Mouse (Mus musculus) CH12.LX (cell line): Measurements from ENCODE around the gene Macrod1. TPM values are rescaled to one million over a fixed set of nuclear protein-coding genes. Genes with fewer than 3 reads are reported as not detected.

ENCODE experiments used
- DNase-seq: peaks from one replicate; pipeline ENCODE4 v3.0.0-alpha.2; 2013; ENCODE audit errors: extremely low read depth
- H3K27ac ChIP-seq: 2 replicates; pipeline ENCODE4 v1.5.1; 2012; ENCODE audit warnings: low read depth, mild to moderate bottlenecking, control low read depth, moderate library complexity; ENCODE audit not compliant: insufficient read depth
- H3K27me3 ChIP-seq: replicated peaks from 2 replicates; pipeline ENCODE3; 2012; ENCODE audit warnings: inconsistent platforms
- H3K36me3 ChIP-seq, 2 experiments: replicated peaks in 1 of 2; 2 replicates each; pipeline versions ENCODE3 to v1.6.1; 2012; ENCODE audit warnings: inconsistent platforms in 1 of 2, low read length in 1 of 2, mild to moderate bottlenecking in 1 of 2, mixed read lengths in 1 of 2, moderate library complexity in 1 of 2; ENCODE audit not compliant: control insufficient read depth in 1 of 2, insufficient read depth in 1 of 2
- H3K4me1 ChIP-seq, 2 experiments: 2 replicates each; pipeline ENCODE4 v1.6.1; 2012; ENCODE audit warnings: inconsistent platforms in 1 of 2, moderate library complexity in 1 of 2; ENCODE audit not compliant: insufficient read depth in 2 of 2, control insufficient read depth in 1 of 2
- H3K4me2 ChIP-seq: 2 replicates; pipeline ENCODE4 v1.6.1; 2012; ENCODE audit warnings: low read depth, mild to moderate bottlenecking, control low read depth; ENCODE audit not compliant: poor library complexity, insufficient read depth, severe bottlenecking
- H3K4me3 ChIP-seq, 3 experiments: fragments of 150-350 bp in 1 of 3; sonication (generic) in 1 of 3; replicated peaks in 1 of 3; 2 replicates each; pipeline versions ENCODE3 to v1.5.1; 2011 to 2012; ENCODE audit warnings: low read depth in 2 of 3, low read length in 2 of 3, mild to moderate bottlenecking in 2 of 3, moderate library complexity in 2 of 3, control low read depth in 1 of 3, improper control_type of control experiment in 1 of 3, inconsistent platforms in 1 of 3, mixed read lengths in 1 of 3; ENCODE audit not compliant: poor library complexity in 1 of 3
- H3K79me2 ChIP-seq: replicated peaks from 2 replicates; pipeline ENCODE4 v1.6.1; 2012; ENCODE audit warnings: mild to moderate bottlenecking, moderate library complexity; ENCODE audit not compliant: control insufficient read depth, poor library complexity, insufficient read depth, severe bottlenecking; ENCODE audit errors: extremely low read depth
- H3K9ac ChIP-seq: 2 replicates; pipeline ENCODE4 v1.6.1; 2012; ENCODE audit warnings: low read depth, mild to moderate bottlenecking, control low read depth, moderate library complexity; ENCODE audit not compliant: insufficient read depth
- H3K9me3 ChIP-seq: replicated peaks from 2 replicates; pipeline ENCODE3; 2012; ENCODE audit warnings: low read length, inconsistent platforms, mixed read lengths
- BHLHE40 ChIP-seq: IDR thresholded peaks from 2 replicates; pipeline ENCODE4 v1.6.1; 2011; ENCODE audit warnings: mild to moderate bottlenecking, low read depth, low read length, improper control_type of control experiment
- CTCF ChIP-seq, 2 experiments: IDR thresholded peaks in 1 of 2; conservative IDR thresholded peaks in 1 of 2; 2 replicates each; pipeline ENCODE4 v1.5.1; 2011 to 2012; ENCODE audit warnings: low read depth in 2 of 2, low read length in 2 of 2, improper control_type of control experiment in 1 of 2, inconsistent platforms in 1 of 2, mild to moderate bottlenecking in 1 of 2, moderate library complexity in 1 of 2
- ELF1 ChIP-seq: IDR thresholded peaks from 2 replicates; pipeline ENCODE4 v1.6.1; 2014; ENCODE audit warnings: low read depth, mild to moderate bottlenecking, inconsistent platforms, low read length, improper control_type of control experiment
- EP300 ChIP-seq: IDR thresholded peaks from 2 replicates; pipeline ENCODE4 v1.6.1; 2011; ENCODE audit warnings: low read length, improper control_type of control experiment
- GABPA ChIP-seq: IDR thresholded peaks from 2 replicates; pipeline ENCODE4 v1.6.1; 2012; ENCODE audit warnings: low read depth, low read length, improper control_type of control experiment, inconsistent platforms; ENCODE audit not compliant: insufficient replicate concordance
- HCFC1 ChIP-seq: IDR thresholded peaks from 2 replicates; pipeline ENCODE4 v1.6.1; 2012; ENCODE audit warnings: low read depth, mild to moderate bottlenecking, inconsistent platforms, low read length, improper control_type of control experiment
- IRF4 ChIP-seq: IDR thresholded peaks from 2 replicates; pipeline ENCODE4 v1.6.1; 2014; ENCODE audit warnings: low read depth, mild to moderate bottlenecking, inconsistent platforms, low read length, improper control_type of control experiment
- JUND ChIP-seq: conservative IDR thresholded peaks from 2 replicates; pipeline ENCODE4 v1.6.1; 2011; ENCODE audit warnings: low read depth, low read length, improper control_type of control experiment
- MAFK ChIP-seq: IDR thresholded peaks from 2 replicates; pipeline ENCODE4 v1.6.1; 2011; ENCODE audit warnings: low read length, improper control_type of control experiment; ENCODE audit not compliant: insufficient replicate concordance
- MAZ ChIP-seq: IDR thresholded peaks from 2 replicates; pipeline ENCODE4 v1.6.1; 2012; ENCODE audit warnings: low read depth, mild to moderate bottlenecking, inconsistent platforms, low read length, improper control_type of control experiment, moderate library complexity
- MEF2A ChIP-seq: IDR thresholded peaks from 2 replicates; pipeline ENCODE4 v1.6.1; 2014; ENCODE audit warnings: low read depth, mild to moderate bottlenecking, inconsistent platforms, low read length, improper control_type of control experiment, borderline replicate concordance
- MXI1 ChIP-seq: IDR thresholded peaks from 2 replicates; pipeline ENCODE4 v1.6.1; 2011; ENCODE audit warnings: mild to moderate bottlenecking, low read depth, low read length, improper control_type of control experiment
- MYC ChIP-seq: IDR thresholded peaks from 2 replicates; pipeline ENCODE4 v1.6.1; 2011; ENCODE audit warnings: low read depth, mild to moderate bottlenecking, improper control_type of control experiment, low read length
- NRF1 ChIP-seq: IDR thresholded peaks from 2 replicates; pipeline ENCODE4 v1.6.1; 2014; ENCODE audit warnings: low read depth, mild to moderate bottlenecking, inconsistent platforms, low read length, improper control_type of control experiment, moderate library complexity
- POLR2A ChIP-seq: IDR thresholded peaks from 2 replicates; pipeline ENCODE4 v1.6.1; 2011; ENCODE audit warnings: low read depth, mild to moderate bottlenecking, improper control_type of control experiment, low read length
- POLR2AphosphoS2 ChIP-seq: IDR thresholded peaks from 2 replicates; pipeline ENCODE4 v1.6.1; 2011; ENCODE audit warnings: low read depth, low read length, improper control_type of control experiment
- RAD21 ChIP-seq: IDR thresholded peaks from 2 replicates; pipeline ENCODE4 v1.6.1; 2011; ENCODE audit warnings: low read depth, mild to moderate bottlenecking, low read length, improper control_type of control experiment, moderate library complexity
- SIN3A ChIP-seq: IDR thresholded peaks from 2 replicates; pipeline ENCODE4 v1.6.1; 2012; ENCODE audit warnings: low read length, improper control_type of control experiment, inconsistent platforms
- USF2 ChIP-seq: conservative IDR thresholded peaks from 2 replicates; pipeline ENCODE4 v1.6.1; 2011; ENCODE audit warnings: low read depth, low read length, improper control_type of control experiment
- ZMIZ1 ChIP-seq: IDR thresholded peaks from 2 replicates; pipeline ENCODE4 v1.6.1; 2012; ENCODE audit warnings: low read depth, mild to moderate bottlenecking, inconsistent platforms, low read length, improper control_type of control experiment
- ZNF384 ChIP-seq: IDR thresholded peaks from 2 replicates; pipeline ENCODE4 v1.6.1; 2012; ENCODE audit warnings: low read depth, low read length, improper control_type of control experiment, inconsistent platforms
- dilution Hi-C: fragments of 300-500 bp; cut with MboI; formaldehyde crosslinking; loops from 2 replicates; pipeline ENCODE4 v1.14.3; 2020; ENCODE audit warnings: low sequenced_read_pairs; ENCODE audit not compliant: extremely low pct_unique_long_range_greater_than_20kb, extremely low pct_ligation_motif_present
- in situ Hi-C: fragments of 300-500 bp; cut with MboI; formaldehyde crosslinking; loops from 3 replicates; pipeline ENCODE4 v1.14.3; 2019; ENCODE audit warnings: low sequenced_read_pairs, low pct_ligation_motif_present, low pct_unique_long_range_greater_than_20kb, mixed read lengths
- polyA plus RNA-seq: library from polyadenylated mRNA; unstranded; fragments of >175 nt; gene quantifications from 2 replicates; pipeline ENCODE4 v1.2.1, GENCODE M21; 2012; ENCODE audit warnings: low read depth; ENCODE audit not compliant: insufficient read length
- total RNA-seq, 2 experiments: library from RNA; depleted of rRNA; stranded (reverse); fragments of 300-350 nt in 1 of 2; fragments of >200 nt in 1 of 2; gene quantifications; 2 replicates each; pipeline ENCODE4 v1.2.3; 2012 to 2014

Gene Macrod1
- total and polyA plus RNA-seq, 3 experiments: 1.0 TPM; not detected in 2

DNA sequence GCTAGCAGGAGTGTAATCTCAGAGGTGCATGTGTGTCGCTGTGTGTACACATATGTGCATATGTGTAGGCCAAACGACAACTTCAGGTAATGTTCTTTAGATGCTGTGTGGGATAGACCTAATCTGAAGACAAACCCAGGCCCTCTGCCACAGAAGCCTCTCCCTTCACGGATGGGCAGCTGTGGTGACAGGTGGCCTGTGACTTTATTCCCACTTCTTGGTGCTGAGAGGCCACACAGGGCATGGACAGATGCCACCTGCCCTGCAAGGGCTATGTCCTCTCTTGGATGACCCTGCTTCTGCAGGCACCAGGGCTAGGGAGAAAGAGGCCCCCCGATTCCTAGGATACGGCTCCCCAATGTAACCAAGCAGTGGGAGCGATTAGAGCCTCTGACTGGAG, 54.7 kb downstream of the Macrod1 start:
- dilution Hi-C loops (no loop called here), in situ Hi-C loops (no loop called here)
- H3K9ac ChIP-seq: no peak overlapping the region
- H3K27me3 ChIP-seq: peaks cover 80% of the 10 kb centered on the region
- no peak for DNase-seq
- no peak overlapping the region for H3K27ac ChIP-seq
- no peak overlapping the region for H3K4me3 ChIP-seq
- TF ChIP-seq IRF4 (no peak), GABPA (no peak), BHLHE40 (no peak), ZNF384 (no peak), ZMIZ1 (no peak), JUND (no peak), POLR2AphosphoS2 (no peak)
- TF ChIP-seq, all 38 proteins: peak for 0
- no peaks in the 10 kb centered on the region for H3K9me3 ChIP-seq
- no peaks in the 10 kb centered on the region for H3K36me3 ChIP-seq
- no peak overlapping the region for H3K4me2 ChIP-seq
- peaks cover 0 to 3% of the 10 kb centered on the region in 2 experiments; a peak in 2 of 4 replicates for H3K4me1 ChIP-seq
- H3K79me2 ChIP-seq: no peaks in the 10 kb centered on the region

DNA sequence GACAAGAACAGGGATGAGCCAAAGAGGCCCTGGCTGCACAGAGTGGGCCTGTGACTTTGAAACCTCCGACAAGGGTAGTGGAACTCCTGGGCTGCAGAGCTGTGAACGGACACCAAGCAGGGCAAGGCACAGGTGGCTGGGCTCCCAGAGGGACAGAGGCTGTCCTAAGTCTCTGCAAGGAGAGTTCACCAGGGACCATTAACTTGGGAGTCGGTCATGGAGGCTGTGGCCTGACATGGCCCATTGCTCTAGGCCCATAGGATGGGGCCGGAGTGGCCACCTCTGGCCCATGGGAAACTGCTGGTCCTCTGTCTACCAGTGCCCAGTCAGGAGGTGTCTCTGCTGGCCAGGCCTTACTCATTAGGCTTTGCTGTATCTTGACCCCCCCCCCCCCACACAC, 55.1 kb downstream of the Macrod1 start:
- DNase-seq: no peak
- no peak for TF ChIP-seq MEF2A
- no peak for TF ChIP-seq USF2
- no peak for TF ChIP-seq JUND
- no peak for TF ChIP-seq EP300
- no peak for TF ChIP-seq CTCF (conservative IDR thresholded peaks at IDR 0.05 in 1 of 2, IDR thresholded peaks at IDR 0.05 in 1 of 2; ENCODE audit: low read depth in 2 of 2, low read length in 2 of 2)
- H3K79me2 ChIP-seq: no peaks in the 10 kb centered on the region
- in situ Hi-C loops (no loop called here), dilution Hi-C loops (no loop called here)
- H3K36me3 ChIP-seq: no peaks in the 10 kb centered on the region
- H3K4me2 ChIP-seq: no peak overlapping the region
- H3K9ac ChIP-seq: no peak overlapping the region
- H3K9me3 ChIP-seq: no peaks in the 10 kb centered on the region
- H3K27ac ChIP-seq: no peak overlapping the region
- peaks cover 80% of the 10 kb centered on the region for H3K27me3 ChIP-seq
- H3K4me3 ChIP-seq: no peak overlapping the region
- peaks cover 0 to 7% of the 10 kb centered on the region in 2 experiments; a peak in 2 of 4 replicates for H3K4me1 ChIP-seq

- H3K9me3 ChIP-seq: no peaks in the 10 kb centered on the region
- in situ Hi-C loops (no loop called here), dilution Hi-C loops (no loop called here)
- no peak overlapping the region for H3K9ac ChIP-seq
- H3K36me3 ChIP-seq: no peaks in the 10 kb centered on the region
- H3K27me3 ChIP-seq: peaks cover 77% of the 10 kb centered on the region
- H3K4me3 ChIP-seq: no peak overlapping the region
- no peaks in the 10 kb centered on the region for H3K79me2 ChIP-seq
- no peak overlapping the region for H3K4me2 ChIP-seq
- no peak overlapping the region for H3K27ac ChIP-seq
- H3K4me1 ChIP-seq: peaks cover under 1 to 16% of the 10 kb centered on the region in 2 experiments; a peak in 3 of 4 replicates
- DNase-seq: no peak
- TF ChIP-seq HCFC1 (no peak), MAZ (no peak), NRF1 (no peak), MXI1 (no peak), MYC (no peak), MAFK (no peak), ELF1 (no peak), RAD21 (no peak), POLR2A (no peak), SIN3A (no peak)
Measured at GRCm38 (mm10) chr19:7112628-7113027, 56.0 kb downstream of the Macrod1 start.
